Mouse (Mus musculus): Measurements from ENCODE around the gene Supt4a.

The Supt4a gene

DNA sequence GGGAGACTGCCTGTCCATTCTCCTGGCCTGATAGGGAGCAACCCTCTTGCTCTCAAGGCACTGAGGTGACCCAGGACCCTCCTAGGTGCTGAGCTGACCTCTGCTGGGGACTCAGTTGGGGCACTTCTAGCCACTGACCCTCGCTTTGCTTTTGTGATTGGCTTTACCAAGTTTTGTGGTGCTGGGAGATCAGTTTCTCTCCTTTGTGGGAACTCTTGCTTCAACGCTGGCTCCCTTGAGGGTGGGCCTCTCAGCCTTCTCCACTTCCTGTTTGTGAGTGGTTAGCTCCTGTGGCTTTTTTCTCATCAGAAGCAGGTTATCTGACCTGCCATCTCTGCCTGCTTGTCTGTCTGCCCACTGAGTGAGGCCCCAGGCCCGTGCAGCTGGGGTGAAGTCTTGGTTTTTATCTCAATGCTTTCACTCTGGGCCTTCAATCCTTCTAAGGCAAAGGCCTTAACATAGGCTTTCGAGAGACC is 14.2 kb downstream of the Supt4a start:
- 73% methylated on average over 4 of the region's 4 CpGs for WGBS

DNA sequence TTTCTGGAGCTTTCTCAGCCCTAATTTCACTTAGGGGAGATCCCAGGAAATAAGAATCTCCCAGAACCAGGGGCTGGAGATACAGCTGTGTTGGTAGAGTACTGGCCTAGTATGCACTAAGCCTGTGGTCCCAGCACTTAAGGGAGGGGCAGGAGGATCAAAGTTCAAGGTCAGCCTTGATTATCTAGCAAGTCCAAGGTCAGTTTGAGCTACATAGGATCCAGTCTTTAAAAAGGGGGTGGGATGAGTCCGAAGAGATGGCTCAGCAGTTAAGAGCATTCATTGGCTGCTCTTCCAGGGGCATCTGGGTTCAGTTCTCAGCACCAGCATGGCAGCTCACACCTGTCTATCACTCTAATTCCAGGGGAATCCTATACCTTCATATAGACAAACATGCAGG is 15.0 kb downstream of the Supt4a start:
- WGBS, result 84% methylated on average over 1 of the region's 1 CpGs

DNA sequence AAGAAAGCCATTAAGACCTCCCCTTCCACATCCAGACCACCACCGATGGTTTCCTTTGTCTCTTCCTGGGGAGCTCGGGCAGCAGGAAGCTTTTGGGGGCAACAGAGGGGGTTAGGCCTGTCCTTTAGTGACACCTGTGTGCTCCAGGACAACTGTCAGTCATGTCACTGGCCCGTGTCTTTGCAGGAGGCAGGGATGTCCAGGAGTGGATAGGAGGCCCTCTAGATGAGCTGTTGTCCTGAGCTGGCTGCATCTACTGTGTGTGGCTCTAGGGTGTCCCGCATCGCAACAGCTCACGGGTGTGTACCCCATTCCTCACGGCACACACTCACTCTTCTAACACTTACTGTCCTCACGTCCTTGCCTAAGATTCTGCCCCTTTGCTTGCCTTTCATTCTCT is 15.9 kb downstream of the Supt4a start:
- WGBS, result 85% methylated on average over 8 of the region's 8 CpGs

DNA sequence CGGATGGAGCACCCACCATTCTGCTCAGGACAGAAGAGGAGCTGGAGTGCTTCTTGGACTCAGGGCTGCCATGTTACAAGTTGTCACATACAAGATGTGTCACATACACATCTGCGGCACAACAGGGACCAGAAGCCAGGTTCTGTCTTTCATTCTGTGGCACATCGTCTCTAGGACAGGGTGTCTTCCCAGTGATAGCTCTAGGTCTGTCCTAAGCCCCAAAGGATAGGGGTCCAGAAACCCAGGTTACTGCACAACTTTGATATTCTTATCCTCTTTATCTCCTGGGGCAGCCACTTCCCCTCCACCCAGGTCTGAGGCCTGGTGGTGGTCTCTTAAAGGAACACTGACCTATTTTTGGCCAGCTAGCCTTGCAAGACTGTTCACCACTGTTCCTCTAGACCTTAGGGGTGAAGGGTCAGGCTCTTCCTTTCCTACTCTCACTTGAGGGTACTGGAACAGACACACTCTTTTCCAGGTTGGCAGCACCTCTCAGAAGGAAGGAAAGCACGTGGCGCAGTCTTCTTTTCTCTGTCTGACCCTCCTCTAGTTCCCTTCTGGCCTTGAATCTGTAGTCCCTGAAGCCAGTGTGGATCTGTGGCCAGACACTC is 16.6 kb downstream of the Supt4a start:
- 90% methylated on average over 5 of the region's 5 CpGs for WGBS

DNA sequence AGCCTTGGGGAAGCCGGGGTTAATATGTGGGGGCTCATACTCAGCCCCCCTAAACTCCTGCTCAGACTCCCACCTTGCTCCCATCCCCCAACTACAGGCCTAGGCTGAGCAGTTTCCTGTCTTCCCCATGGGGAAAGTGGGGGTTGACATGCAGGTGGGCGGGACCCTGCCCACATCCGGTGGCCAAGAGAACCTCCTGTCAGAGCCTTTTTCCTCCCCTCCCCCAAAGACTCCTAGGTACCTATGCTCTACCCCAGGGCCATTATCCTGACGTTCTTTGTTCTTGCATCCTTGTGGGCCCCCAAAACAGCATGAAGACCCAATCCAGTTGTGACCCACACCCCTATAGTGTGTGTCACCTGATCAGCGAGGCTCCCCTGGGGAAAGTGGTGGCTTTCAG is 17.3 kb downstream of the Supt4a start:
- 74% methylated on average over 5 of the region's 5 CpGs for WGBS

DNA sequence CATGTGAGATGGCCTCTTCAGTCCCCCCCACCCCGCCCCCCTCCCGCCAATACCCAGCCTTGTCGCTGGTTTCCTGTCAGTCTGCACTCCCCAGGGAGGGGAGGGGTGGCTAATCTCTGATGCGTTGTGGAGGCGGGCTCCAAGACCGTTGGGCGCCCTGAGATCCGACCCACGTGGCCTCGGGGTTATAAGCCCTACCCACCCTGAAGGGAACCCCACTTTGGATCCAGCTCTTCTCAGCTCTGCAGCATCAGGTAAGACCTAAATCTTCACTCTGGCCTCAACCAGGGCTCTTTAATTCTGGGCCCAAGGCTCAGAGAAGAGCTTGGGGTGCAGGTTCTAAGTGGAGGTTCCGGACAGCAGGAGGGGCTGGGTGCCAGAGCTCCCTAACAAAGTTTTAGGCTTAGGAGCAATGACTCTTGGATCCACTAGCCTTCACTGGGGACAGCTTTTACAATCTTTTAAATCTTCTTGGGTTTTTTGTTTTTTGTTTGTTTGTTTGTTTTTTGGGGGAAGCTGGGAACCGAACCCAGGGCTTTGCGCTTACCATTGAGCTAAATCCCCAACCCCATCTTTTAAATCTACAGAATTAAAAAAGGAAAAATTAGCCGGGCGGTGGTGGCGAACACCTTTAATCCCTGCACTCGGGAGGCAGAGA is 18.1 kb downstream of the Supt4a start:
- WGBS, result 73% methylated on average over 17 of the region's 17 CpGs

DNA sequence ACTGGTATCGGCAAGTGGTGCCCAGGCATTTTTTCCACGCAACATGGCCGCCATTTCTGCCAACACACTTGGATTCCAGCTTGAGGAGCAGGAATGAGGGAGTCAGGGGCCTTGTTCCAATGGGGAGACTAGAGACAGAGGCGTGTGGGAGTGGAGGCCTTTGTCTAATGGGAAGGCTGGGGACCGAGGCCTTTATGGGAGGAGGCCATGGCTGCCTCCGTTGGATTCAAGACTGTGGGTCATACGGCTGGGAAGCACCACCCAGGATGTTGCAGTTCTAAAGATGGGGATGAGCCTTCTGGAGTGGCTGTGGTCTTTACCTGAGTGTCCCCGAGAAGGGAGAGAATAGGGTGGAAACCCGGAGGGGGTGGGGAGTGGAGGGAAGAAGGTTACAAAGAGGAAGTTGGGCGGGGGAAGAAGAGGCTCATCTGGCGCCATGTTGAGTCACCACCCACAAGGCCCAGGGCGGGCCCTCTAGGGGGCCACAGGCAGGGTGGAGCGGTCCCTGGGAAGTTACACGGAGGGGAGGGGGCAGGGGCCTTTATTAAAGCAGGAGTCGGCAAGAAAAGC is 19.0 kb downstream of the Supt4a start:
- 84% methylated on average over 15 of the region's 15 CpGs for WGBS

DNA sequence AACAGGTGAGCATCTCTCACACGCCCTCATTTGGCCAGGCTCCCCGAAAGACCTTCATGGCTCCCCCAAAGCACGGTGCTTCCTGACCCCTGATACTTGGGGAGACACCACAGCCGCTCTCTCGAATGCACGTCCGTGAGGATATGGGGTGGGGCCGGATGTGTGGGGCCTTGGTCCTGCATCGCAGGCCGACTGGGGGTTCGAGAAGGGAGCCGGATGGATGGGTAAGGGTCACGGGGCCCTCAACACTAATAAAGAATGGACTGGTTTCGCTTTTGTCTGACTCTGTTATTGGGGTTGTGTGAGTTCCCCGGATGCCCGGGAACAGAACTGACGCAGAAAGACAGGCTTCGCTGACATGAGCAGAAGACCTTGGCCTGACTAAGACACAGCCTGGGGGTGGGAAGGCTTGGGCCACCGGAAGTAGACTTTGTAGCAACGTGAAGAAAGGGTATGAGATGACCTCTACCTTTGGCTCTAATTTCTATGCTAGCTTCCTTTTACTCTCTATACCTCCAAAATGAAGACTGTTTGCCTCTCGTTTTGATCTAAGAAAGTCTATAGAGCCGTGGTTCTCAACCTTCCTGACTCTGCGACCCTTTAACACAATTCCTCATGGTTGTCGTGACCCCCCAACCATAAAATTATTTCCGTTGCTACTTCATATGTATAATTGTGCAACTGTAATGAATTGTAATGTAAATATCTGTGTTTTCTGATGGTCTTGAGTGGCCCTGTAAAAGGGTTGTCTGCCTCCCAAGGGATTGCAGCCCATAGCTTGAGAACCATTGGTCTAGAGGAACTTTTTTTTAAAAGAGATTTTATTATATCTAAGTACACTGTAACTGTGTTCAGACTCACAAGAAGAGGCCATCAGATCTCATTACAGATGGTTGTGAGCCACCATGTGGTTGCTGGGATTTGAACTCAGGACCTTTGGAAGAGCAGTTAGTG is 19.9 kb downstream of the Supt4a start:
- WGBS, result 88% methylated on average over 25 of the region's 25 CpGs

DNA sequence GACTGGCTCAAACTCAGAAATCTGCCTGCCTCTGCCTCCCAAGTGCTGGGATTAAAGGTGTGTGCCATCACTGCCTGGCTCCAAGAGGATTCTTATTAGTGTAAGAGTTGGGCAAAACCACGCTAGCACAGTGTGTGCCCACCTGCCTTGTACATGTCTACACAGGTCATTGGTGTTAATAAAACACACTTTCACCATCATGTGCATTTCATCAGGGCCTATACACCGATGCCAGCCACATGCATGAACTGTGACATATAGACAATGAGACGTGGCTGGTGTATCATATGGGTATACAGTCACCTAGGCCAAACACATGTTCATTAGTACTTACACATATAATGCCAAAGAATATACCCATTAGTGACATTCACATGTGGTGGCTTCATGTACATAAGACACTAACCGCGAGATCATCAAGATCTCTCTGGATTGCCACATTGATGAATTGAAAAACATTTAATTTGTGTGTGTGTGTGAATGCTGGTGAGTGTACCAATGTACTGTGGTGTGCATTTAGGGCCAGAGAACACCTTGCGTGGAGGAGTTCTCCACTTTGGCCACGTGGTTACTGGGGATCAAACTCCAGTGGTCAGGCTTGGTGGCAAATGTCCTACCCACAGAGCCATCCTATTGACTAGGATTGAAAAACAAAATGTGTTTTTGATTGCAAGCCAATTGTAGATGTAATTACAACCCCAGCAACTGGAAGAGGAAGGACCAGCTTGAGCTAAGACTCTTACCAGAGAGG is 21.0 kb downstream of the Supt4a start:
- 84% methylated on average over 7 of the region's 7 CpGs for WGBS

DNA sequence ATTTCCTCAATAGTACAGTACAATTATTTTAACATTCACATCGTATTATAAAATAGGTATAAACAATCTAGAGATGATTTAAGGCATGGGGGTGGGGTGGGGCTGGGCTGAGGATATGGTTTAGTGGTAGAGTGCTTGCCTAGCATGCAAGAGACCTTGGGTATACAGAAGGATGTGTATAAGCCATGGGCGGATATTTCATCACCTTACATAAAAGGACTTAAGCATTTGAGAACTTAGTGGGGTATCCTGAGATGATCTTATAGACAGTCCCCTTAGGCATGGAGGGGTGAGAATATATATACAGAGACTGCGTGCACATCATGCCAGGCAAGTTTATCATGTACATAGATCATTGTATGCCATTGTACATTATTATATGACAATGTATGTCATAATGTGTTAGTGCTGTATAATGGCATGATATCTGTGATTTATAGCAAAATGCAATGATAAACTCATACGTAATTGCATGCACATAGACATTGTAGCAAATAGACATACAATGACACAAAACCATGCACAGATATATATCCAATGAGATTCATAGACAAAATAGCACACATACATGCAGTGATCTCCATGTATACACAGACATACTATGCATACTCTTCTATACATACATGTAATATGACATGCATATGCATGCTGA is 21.7 kb downstream of the Supt4a start:
- WGBS, result 78% methylated on average over 4 of the region's 4 CpGs

DNA sequence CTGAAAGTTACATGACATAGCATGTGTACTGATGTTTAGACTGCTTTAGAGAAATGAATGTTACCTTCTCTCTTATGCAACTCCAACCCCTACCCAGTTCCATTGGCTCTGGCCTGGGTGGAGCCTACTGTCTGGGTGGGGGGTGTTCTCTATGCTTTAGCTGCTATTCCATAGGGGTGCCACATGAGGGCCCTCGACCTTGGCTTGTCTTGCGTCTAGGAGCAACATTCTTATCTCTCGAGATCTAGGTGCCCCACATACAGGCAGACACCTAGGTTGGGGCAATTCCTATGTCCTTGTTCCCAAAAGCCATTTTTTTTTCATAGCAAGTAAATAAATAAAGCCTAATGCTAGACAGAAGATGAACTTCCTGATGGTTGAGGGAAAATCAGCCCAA is 22.3 kb downstream of the Supt4a start:
- 0% methylated on average over 3 of the region's 3 CpGs for WGBS

DNA sequence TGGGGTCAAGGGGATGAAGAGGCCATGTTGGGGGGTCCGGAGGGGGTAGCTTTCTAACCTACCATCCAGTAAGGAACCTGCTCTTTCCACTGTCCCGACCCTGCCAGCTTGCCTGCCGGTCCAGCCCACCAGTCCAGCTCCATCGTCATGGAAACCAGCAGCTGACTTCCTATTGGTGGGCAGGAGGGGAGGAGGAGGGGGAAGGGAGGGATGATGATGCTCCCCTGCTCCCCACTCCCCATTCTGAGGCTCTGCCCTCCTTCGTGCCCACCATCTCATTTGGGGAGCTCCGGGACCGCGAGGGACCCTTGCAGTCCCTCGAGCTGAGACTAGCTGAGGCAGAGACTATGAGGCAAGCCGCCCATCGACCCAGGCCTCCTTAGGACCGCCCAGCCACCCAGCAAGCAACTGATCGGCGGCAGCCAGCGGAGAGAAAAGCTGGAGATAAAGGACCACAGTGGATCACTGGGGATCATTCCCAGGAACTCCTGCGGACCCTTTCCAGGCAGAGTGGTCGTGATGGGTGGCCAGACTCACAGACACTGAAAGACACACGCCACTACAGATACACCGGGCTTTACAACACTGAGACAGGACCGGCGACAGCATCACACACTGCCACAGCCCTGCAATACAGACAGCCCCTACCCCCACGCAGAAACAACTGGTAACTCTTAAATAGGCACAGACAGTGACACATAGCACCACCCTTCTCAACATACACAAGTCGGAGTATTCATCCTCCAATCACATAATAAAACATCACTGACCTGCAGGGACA is 23.1 kb downstream of the Supt4a start, which contains the start of gene Tspoap1:
Gene Tspoap1 (plus strand): TSS at position 241 of the 781 bp plus-strand sequence.
- 3% methylated on average over 23 of the region's 23 CpGs for WGBS

DNA sequence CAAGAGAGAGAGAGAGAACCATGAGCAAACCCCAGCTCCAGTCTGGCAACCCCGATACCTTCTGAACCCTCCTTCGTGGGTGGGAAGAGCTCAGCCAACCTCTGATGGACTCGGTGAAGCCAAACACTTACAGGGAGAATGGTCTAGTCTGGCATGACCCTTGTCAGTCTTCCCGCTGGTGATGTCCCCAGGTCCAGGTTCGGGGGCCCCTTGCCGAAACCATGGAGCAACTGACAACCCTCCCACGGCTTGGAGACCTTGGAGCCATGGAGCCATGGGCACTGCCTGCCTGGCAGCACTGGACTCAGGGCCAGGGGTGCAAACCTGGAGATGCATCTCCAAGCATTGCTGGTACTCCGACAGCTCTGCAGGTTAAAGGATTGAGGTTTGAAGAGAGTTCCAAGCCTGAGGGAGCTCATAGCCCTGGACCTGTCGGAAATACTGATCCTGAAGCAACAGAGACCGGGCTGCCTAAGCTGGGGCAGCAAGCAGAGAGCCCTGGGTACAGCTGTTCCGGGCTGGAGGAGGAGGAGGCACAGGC is 23.9 kb downstream of the Supt4a start:
- WGBS, result 24% methylated on average over 11 of the region's 11 CpGs

DNA sequence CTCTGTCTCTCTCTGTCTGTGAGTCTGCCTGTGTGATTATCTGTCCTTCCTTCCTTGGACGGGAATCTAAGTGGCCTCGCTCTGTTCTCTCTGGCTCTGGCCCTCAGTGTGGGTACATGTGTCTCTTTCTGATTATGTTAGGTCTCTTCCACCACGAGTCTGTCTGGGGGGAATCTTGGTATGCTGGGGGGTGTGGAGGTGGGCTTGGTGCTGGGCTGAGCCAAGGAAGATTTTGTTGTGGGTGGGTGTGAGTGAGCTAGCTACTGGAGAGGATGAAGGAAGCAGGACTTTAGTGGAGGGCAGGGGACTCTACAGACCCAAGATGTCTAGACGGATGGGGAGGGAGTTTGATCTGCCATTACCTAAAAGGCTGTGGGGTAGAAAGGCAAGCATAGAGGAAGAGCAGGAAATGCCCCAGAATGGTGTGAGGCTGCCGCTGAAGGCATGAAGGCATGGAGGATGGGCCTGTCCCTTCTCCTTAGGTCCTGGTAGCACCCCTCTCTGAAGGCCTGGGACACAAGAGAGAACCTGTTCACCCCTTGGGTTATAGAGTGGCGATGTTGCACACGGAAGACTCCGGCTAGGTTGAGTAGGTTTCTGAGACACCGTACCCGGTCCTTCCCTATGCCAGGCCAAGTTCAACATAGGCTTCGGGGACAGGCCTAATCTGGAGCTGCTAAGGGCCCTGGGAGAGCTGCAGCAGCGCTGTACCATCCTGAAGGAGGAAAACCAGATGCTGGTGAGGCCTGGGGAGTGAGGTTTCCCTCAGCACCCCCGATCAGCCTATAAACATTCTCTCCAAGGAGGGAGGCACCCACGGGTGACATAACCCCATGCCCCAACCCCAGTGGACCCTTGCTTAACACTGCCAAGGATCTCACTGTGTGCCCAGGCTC is 24.7 kb downstream of the Supt4a start:
- 42% methylated on average over 14 of the region's 14 CpGs for WGBS

DNA sequence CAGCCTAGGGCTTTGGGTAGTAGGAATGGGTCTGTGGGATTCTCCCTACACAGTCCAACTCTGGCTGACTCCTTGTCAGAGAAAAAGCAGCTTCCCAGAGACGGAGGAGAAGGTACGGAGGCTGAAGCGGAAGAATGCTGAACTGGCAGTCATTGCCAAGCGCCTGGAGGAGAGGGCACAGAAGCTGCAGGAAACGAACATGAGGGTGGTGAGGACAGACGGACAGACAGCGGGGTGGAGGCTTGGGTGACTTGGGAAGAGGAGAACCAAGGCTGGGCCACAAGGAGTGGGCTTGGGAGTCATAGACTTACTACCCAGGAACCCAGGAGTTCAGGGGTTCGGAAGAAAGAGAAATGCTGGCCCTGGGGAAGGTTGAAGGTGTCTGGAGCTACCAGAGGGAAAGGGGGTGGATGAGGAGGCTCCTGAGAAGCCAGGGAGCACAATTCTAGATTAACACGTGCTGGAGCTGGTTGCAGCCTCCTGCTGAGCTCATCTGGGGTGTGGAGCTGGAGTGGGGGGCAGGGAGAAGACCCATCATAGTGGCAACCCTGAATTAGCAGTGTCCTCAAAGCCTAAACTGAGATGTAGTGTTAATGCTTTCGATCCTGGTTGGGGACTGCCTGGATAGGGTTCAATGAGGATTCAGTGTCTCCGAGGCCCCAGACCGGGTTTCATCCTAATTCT is 25.5 kb downstream of the Supt4a start:
- 32% methylated on average over 12 of the region's 12 CpGs for WGBS

DNA sequence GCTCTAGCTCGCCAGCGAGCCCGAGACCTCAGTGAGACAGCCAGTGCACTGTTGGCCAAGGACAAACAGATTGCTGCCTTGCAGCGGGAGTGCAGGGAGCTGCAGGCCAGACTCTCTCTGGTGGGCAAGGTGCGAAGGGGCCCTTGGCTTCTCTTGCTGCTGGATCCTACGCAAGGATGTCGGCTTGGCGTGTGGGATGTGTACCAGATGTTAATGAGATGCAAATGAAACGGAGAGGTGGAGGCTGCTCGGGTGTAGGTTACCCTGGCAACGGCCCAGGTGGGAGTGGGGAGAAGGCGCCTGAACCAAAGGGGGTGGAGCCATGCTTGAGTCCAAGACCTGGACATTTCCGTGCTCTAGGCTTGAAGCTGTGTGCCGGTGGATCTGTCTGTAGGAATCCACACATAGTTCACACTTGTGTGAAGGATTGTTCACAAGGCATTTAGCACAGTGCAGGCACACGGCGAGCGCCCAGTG is 26.2 kb downstream of the Supt4a start:
- 5% methylated on average over 17 of the region's 17 CpGs for WGBS

DNA sequence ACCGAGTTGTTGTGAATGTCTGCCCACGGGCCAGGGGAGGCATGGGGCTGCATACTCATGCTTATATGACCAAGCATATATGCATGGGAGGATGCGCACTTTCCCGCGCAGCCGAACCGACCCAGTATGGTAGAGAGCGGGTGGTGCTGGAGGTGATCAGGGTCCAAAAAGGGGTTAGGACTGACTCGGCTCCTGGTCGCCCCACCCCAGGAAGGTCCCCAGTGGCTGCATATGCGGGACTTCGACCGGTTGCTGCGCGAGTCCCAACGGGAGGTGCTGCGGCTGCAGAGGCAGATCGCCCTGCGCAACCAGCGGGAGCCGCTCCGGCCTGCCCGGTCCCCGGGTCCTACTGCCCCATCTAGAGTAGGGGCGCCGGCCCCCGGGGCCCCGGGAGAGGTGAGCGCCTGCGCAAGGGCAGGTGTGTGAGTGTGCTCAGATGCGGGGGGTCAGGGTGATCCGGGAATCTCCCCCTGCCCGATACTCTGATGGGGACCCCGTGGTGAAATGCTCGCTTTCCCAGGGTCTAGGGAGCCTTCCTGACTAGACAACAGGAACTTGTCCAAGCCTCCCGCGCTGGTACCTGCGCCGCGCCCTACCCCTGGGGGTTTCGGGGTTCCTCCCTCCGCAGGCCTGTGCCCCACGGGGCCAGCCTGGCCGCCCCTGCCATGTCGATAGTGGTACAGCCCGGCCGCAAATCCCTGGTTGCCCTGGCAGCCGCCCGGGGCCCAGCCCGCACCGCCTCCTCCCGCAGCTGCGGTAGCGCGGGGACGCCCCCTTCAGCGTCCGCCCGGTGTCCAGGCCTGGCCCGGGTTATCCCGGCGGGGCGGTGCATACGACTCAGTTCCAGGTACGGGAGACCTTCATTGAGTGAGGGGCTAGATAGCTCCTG is 26.9 kb downstream of the Supt4a start:
- 1% methylated on average over 65 of the region's 65 CpGs for WGBS
